Mouse (Mus musculus) limb, embryonic 14.5 days (tissue): Measurements from ENCODE around the gene Slc17a4. TPM values are rescaled to one million over a fixed set of nuclear protein-coding genes. Genes with fewer than 3 reads are reported as not detected.

Source experiments
- ATAC-seq: fragments of 200-750 bp; cut with Nextera tagmentation; 2 replicates; pipeline ENCODE4 v1.8.0; 2017; ENCODE audit warnings: low read depth, moderate number of reproducible peaks, moderate TSS enrichment; ENCODE audit not compliant: low FRiP score
- DNase-seq: peaks from one replicate; pipeline ENCODE4 v3.0.0-alpha.2; 2015; ENCODE audit warnings: low spot score
- H3K27ac ChIP-seq: fragments of 300-500 bp; sonication (generic); replicated peaks from 2 replicates; pipeline ENCODE4 v1.5.1; 2014; ENCODE audit warnings: low read depth, mild to moderate bottlenecking, low read length, moderate library complexity, mixed read lengths
- H3K27me3 ChIP-seq: fragments of 300-500 bp; sonication (generic); 2 replicates; pipeline ENCODE4 v1.6.1; 2014; ENCODE audit warnings: low read length, mixed read lengths; ENCODE audit not compliant: control insufficient read depth, insufficient read depth
- H3K36me3 ChIP-seq: fragments of 300-500 bp; sonication (generic); 2 replicates; pipeline ENCODE4 v1.6.1; 2014; ENCODE audit warnings: mild to moderate bottlenecking, low read length, moderate library complexity, mixed read lengths; ENCODE audit not compliant: control insufficient read depth, insufficient read depth
- H3K4me1 ChIP-seq: fragments of 300-500 bp; sonication (generic); 2 replicates; pipeline ENCODE4 v1.6.1; 2014; ENCODE audit warnings: antibody characterized with exemption, low read length, mixed read lengths; ENCODE audit not compliant: control insufficient read depth, insufficient read depth
- H3K4me2 ChIP-seq: fragments of 300-500 bp; sonication (generic); replicated peaks from 2 replicates; pipeline ENCODE4 v1.6.1; 2014; ENCODE audit warnings: low read depth, mild to moderate bottlenecking, low read length, moderate library complexity; ENCODE audit not compliant: severe bottlenecking
- H3K4me3 ChIP-seq: fragments of 300-500 bp; sonication (generic); replicated peaks from 2 replicates; pipeline ENCODE4 v1.5.1; 2014; ENCODE audit warnings: low read length
- H3K9ac ChIP-seq: fragments of 300-500 bp; sonication (generic); 2 replicates; pipeline ENCODE4 v1.6.1; 2014; ENCODE audit warnings: mild to moderate bottlenecking, low read depth, low read length, moderate library complexity; ENCODE audit not compliant: severe bottlenecking
- H3K9me3 ChIP-seq: fragments of 300-500 bp; sonication (generic); 2 replicates; pipeline ENCODE4 v1.6.1; 2016; ENCODE audit warnings: low read length; ENCODE audit not compliant: control insufficient read depth
- POLR2A ChIP-seq: fragments of 200-500 bp; IDR thresholded peaks from 2 replicates; pipeline ENCODE4 v1.8.0; 2012; ENCODE audit warnings: inconsistent platforms, mild to moderate bottlenecking, moderate library complexity, borderline replicate concordance; ENCODE audit not compliant: insufficient read depth, insufficient read length; ENCODE audit errors: extremely low read depth
- WGBS: fragments of 180-500 bp; shearing (Covaris S2); extraction: QIAGEN DNeasy Blood & Tissue Kit; methylation state at CpG from one replicate; pipeline ENCODE4 v1.1.7; 2014; 5-methylcytosine and 5-hydroxymethylcytosine counted together
- polyA plus RNA-seq, 2 experiments: library from polyadenylated mRNA; depleted of rRNA in 1 of 2; stranded (reverse) in 1 of 2; unstranded in 1 of 2; fragments of >200 nt; fragmentation: Nextera tagmentation in 1 of 2; extraction: Ambion mirVana in 1 of 2; gene quantifications; 2 replicates each; pipeline versions ENCODE4 v1.2.1 to v1.2.3; 2012 to 2014

The Slc17a4 gene
- polyA plus RNA-seq, 2 experiments = not detected

DNA sequence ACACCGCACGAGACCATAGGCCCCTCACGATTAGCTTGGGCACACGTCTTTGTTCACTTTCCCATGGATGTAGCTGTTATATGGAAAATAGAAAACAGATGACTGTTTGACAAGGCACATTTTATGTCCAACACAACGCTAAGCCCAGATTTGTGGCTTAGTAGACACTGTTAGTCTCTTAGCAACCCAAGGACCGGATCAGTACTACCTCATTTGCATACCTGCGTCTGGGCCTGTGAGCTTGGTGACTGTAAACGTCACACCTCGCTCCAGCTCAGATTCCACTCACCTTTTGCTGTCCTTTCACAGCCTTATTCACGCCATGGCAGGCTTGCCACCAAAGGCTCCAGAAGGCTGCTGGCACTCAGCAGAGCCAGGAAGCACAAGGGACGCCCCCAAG, 16.1 kb upstream of the Slc17a4 start:
- H3K36me3 ChIP-seq = no peaks in the 10 kb centered on the region
- ATAC-seq = no peak
- H3K27ac ChIP-seq = no peak overlapping the region
- no peaks in the 10 kb centered on the region for H3K27me3 ChIP-seq
- H3K4me2 ChIP-seq = no peak overlapping the region
- no peak for TF ChIP-seq POLR2A
- H3K9ac ChIP-seq = no peak overlapping the region
- H3K4me3 ChIP-seq = no peak overlapping the region
- WGBS = 25% methylated on average over 11 of the region's 11 CpGs
- H3K4me1 ChIP-seq = peaks cover 5% of the 10 kb centered on the region
- no peaks in the 10 kb centered on the region for H3K9me3 ChIP-seq
- no peak for DNase-seq

DNA sequence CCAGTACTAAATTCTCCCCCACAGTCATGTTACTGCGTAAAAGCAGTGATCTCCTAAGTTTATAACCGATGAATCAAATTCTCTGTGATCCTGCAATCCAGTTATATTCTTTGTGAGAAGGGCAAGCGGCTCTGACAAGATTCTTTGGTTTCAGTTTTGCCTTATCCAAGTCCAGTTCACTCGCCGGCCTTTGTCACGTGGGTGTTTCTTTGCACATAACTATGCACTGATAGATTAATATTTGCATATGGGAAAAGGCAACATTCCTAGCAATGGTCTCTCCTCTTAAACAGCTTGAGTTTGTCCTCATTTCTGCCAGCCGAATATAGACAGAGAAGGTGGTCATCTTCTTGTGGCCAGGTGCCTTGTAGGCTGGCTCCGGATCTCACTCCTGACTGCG, 15.7 kb upstream of the Slc17a4 start:
- 82% methylated on average over 9 of the region's 9 CpGs for WGBS
- H3K4me2 ChIP-seq = no peak overlapping the region
- H3K9ac ChIP-seq = no peak overlapping the region
- no peak overlapping the region for H3K27ac ChIP-seq
- H3K27me3 ChIP-seq = no peaks in the 10 kb centered on the region
- H3K4me1 ChIP-seq = peaks cover 5% of the 10 kb centered on the region
- DNase-seq = no peak
- no peak for ATAC-seq
- H3K9me3 ChIP-seq = no peaks in the 10 kb centered on the region
- no peaks in the 10 kb centered on the region for H3K36me3 ChIP-seq
- H3K4me3 ChIP-seq = no peak overlapping the region
- no peak for TF ChIP-seq POLR2A

DNA sequence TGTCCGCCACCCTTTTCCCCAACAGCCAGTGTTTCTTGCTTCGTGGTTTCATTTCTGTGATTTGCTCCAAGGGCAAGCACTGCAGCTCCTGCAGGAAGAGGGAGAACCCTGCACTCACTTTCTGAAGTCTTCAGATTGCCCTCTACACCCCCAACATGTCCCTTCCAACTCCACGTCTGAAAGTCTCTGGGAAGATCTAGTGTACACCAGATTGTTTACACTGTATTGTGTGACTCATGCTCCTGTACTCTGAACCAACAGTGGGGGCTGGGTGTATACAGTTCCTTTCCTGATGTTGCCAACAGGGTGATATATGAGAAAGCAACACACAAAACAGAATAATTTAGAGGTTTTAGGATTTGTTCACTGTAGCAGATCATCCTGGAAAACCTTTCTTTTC, 13.8 kb upstream of the Slc17a4 start:
- ATAC-seq (no peak), DNase-seq (no peak)
- Histone ChIP-seq H3K36me3 (no peaks in the 10 kb centered on the region), H3K9me3 (no peaks in the 10 kb centered on the region), H3K27ac (no peak overlapping the region), H3K27me3 (no peaks in the 10 kb centered on the region), H3K4me2 (no peak overlapping the region), H3K9ac (no peak overlapping the region), H3K4me1 (peaks cover 5% of the 10 kb centered on the region), H3K4me3 (no peak overlapping the region)
- no peak for TF ChIP-seq POLR2A
- WGBS = 67% methylated on average over 3 of the region's 3 CpGs

GRCm38 (mm10) chr13:23925792-23926191, 11.0 kb upstream of the Slc17a4 start:
- TF ChIP-seq POLR2A = no peak
- WGBS = 71% methylated on average over 2 of the region's 2 CpGs
- Histone ChIP-seq H3K36me3 (no peaks in the 10 kb centered on the region), H3K27me3 (no peaks in the 10 kb centered on the region), H3K27ac (no peak overlapping the region), H3K9me3 (no peaks in the 10 kb centered on the region), H3K9ac (no peak overlapping the region), H3K4me3 (no peak overlapping the region), H3K4me2 (no peak overlapping the region), H3K4me1 (no peaks in the 10 kb centered on the region)
- DNase-seq = no peak
- no peak for ATAC-seq

- Histone ChIP-seq H3K9ac (no peak overlapping the region), H3K9me3 (no peaks in the 10 kb centered on the region), H3K27me3 (no peaks in the 10 kb centered on the region), H3K4me3 (no peak overlapping the region), H3K4me2 (no peak overlapping the region), H3K4me1 (no peaks in the 10 kb centered on the region), H3K27ac (no peak overlapping the region), H3K36me3 (no peaks in the 10 kb centered on the region)
- TF ChIP-seq POLR2A = no peak
- WGBS = 77% methylated on average over 4 of the region's 4 CpGs
- no peak for DNase-seq
- ATAC-seq = no peak
Measured at GRCm38 (mm10) chr13:23917674-23918073, 2.9 kb upstream of the Slc17a4 start.

- Histone ChIP-seq H3K4me1 (no peaks in the 10 kb centered on the region), H3K4me2 (no peak overlapping the region), H3K4me3 (no peak overlapping the region), H3K9ac (no peak overlapping the region), H3K36me3 (no peaks in the 10 kb centered on the region), H3K27ac (no peak overlapping the region), H3K9me3 (no peaks in the 10 kb centered on the region), H3K27me3 (no peaks in the 10 kb centered on the region)
- ATAC-seq = no peak
- no peak for TF ChIP-seq POLR2A
- WGBS = 68% methylated on average over 1 of the region's 1 CpGs
- DNase-seq = no peak
Measured at GRCm38 (mm10) chr13:23916132-23916531, 1.3 kb upstream of the Slc17a4 start.
